Mouse (Mus musculus) left cerebral cortex, postnatal 25 days (tissue): ENCODE measurements around the gene Grin2d. TPM values are rescaled to one million over a fixed set of nuclear protein-coding genes. Genes with fewer than 3 reads are reported as not detected.

ENCODE experiments used
- DNase-seq, 2 experiments: peaks; one replicate each; pipeline ENCODE4 v3.0.0; 2022; ENCODE audit warnings: low spot score in 2 of 2, mixed read lengths in 1 of 2
- intact Hi-C: fragments of 180-260 bp; cut with DNase I; formaldehyde crosslinking; loops from one replicate; pipeline ENCODE4 v1.15.1; 2025
- total RNA-seq, 2 experiments: library from RNA; stranded (reverse); gene quantifications; 2 replicates each; pipeline ENCODE4 v1.2.3; 2021

Gene Grin2d
- total RNA-seq, 2 experiments from 2014 or later: 10.9 TPM

DNA sequence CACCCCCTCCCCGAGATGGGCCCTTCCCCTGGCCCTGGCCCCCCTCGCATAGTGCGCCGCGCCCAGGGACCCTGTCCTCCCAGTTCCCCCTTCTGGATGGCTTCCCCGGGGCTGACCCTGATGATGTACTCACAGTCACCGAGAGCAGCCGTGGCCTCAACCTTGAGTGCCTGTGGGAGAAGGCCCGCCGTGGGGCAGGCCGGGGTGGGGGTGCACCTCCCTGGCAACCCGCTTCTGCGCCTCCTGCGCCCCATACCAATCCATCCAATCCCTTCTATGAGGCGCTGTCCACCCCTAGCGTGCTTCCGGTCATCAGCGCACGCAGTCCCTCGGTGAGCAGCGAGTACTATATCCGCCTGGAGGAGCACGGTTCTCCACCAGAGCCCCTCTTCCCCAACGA, 84.9 kb downstream of the Grin2d start:
- intact Hi-C loops: no loop called here
- DNase-seq: no peak

DNA sequence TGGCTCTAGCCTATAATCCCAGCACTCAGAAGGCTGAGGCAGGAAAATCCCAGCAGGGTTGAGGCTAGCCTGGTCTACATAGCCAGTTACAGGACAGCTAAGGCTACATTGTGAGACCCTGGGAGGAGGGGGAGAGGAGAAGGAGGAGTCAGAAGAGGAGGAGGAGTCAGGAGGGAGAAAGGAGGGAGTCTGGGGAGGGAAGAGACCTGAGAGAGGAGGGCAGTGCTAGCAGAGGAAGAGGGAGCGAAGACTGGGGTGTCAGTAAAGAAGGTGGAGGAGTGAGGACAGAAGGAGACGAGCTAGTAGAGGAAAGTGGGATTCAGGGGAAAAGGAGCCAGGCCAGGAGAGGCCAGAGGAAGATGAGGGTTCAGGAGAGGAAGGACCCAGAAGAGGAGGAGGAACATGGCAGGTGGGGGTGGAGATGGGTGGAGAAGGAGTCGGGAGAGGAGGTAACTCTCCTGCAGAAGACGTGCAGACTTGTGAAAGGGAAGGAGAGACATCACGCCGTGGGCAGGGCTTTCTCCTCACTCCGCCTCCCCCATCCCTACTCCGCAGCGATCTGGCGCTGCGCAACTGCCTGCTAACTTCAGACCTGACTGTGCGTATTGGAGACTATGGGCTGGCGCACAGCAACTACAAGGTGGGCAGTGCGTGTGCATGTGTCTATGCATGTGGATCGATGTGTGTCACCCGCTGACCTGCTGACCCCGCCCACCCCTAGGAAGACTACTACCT, 86.3 kb downstream of the Grin2d start:
- no peak for DNase-seq
- intact Hi-C loops: no loop called here

GRCm38 (mm10) chr7:45790721-45791120, 87.5 kb downstream of the Grin2d start:
- intact Hi-C loops: no loop called here
- no peak for DNase-seq

GRCm38 (mm10) chr7:45787642-45788041, 90.5 kb downstream of the Grin2d start:
- intact Hi-C loops: no loop called here
- no peak for DNase-seq

DNA sequence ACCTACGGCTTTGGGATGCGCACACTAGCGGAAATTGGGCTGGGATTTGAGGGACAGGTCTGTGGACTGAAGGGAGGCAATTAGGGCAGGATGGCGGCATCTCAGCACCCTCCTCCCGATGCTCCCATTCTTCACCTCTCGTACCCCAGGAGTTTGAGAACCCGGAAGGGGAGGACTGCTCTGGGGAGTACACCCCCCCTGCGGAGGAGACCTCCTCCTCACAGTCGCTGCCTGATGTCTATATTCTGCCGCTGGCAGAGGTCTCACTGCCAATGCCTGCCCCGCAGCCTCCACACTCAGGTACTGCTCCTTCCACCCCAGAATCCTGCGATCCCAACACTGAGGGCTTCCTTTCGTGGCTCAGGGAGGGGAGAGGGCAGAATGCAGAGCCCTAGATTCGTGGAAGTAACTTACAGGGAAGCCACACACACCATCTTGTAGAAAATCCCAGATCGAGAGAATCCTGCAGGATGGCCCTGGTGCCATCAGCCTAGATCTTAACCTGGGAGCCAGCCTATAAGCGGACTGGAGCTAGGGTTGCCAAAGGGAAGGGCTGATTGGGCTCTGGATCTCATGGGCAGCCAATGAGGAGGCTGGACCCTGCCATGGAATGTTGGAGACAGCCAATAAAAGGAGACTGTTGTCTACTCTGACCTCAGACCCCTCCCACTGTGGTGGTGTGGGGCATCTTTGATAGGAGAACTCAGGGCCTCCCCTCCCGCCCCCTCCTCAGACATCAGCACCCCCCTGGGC, 91.3 kb downstream of the Grin2d start:
- peak in 1 of 2 experiments; percentile 81 for DNase-seq
- intact Hi-C loops: no loop called here

DNA sequence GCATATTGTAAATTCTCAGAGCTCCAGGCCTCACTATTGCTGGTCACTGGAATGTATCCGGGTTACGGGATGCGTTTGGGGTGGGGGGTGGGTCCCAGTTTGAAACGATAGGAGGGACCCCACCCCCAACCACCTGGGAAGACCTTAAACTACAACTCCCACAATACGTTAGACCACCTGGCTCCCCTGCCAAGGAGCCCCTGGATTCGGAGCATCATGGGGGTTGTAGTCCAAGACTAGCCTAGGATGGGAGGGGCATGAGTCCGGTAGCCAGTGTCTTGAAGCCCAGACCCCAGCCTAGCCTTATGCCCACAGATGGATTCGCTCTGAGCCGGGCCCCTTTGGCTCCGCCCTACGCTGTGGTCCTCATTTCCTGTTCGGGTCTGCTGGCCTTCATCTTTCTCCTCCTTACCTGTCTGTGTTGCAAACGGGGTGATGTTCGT, 92.0 kb downstream of the Grin2d start:
- DNase-seq: no peak

DNA sequence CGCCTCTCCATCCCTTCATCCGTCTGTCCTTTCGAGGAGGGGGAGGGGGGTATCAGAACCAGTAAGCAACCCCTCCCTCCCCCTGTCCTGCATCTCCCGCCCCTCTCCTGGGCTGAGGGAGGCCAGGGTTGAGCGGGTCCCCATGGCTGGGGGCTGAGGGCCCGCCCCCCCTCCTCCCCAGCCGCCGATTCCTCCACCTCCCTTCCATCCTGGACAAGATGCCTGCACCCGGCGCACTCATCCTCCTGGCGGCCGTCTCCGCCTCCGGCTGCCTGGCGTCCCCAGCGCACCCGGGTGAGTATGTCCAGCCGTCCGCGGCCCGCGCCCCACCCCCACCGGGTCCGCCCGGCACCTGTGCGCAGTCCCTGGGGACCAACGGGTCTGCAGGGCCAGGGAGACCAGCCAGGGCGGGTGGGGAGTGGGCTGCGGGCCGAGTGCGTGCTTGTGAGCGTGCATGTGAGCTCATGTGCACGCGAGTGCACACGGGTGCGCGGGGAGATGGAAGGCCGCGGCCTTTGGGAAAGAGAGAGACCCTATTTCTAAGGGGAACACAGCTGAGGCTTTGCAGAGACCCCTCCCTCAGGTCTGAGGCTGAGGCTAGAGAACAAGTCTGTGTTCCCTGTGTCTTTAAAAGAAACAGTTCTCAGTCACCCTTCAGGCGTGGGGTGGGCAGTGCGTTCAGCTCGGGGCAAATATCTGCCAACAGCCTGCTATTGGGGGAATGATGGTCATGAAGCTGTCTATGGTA, 92.6 kb downstream of the Grin2d start:
- no peak for DNase-seq
- intact Hi-C loops: loop anchor here (1.0 to 2.0 kb wide), 2 partner anchors 15 to 43 kb away; no protein-coding TSS in a partner anchor

More for the DNA sequence above, 92.0 kb downstream of the Grin2d start:
- intact Hi-C loops: no loop called here

DNA sequence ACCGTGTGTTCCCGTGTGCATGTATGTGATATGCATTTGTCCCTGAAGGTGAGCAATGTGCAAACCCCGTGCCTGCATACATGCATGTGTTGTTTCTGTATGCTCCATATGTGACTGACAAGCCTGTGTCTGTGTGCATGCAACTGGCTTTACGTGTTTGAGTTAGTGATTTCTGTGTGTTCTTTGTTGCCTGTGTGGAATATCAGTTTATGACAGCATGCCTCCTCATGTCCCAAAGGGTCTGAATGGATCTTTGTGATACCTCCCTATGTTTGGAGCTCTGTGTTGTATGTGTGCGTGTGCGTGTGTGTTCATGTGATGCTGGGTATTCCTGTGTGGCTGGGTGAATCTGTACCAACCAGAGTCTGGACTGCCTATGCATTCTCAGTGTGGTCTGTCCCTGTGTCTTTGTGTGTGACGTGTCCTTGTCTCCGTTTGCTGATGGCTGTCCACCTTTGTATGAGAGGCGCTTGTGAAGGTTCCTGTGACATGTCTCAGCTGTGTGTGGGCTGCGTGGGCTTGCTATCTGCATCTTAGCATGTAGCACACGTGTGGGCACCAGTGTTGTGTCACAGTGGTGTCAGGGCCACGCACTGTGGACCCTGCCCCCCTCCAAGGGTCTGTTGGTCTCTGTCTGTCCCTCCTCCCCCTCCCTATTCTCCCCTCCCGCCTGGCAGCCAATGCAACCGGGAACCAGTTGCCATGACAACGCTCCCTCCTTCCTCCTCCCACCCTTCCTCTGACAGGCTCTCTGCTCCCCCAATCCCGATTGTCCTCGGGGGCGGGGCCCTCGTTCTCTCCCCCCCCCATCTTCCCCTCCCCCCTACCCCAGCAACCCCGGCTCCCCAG, 93.4 kb downstream of the Grin2d start, which contains the start of gene Sult2b1:
TSS of gene Sult2b1 (minus strand) at position 146 of the 849 bp plus-strand sequence.
- DNase-seq: peak; percentile 96 to 97

DNA sequence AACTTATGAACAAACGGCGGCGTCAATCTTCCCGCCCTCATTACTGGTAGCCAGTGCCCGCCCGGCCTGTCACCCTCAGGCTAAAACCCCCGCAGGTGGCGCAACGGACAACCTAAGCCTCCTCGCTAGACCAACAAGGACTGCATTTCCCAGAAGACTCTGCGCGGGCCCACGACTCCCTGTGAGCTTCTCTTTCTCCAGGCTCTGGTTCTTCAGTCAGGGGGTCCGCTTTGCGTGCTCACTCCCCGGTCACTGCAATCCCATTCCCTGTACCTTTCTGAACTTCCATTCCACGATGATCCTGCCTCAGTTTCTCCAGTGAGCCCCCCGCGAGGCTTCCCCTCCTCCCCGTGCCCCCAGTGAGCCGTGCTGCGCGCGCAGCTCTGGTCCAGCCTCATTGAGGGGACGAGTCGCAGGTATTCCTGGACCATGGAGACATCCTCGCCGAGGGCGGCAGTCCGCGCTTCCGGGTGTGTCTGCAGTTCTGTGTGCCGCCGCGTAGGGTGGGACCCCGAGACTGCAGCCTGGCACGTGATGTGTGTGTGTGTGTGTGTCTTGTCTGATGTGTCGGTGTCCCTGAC, 94.6 kb downstream of the Grin2d start, which contains the start of gene Lmtk3:
TSS of gene Lmtk3 (plus strand) at position 228 of the 581 bp plus-strand sequence.
- DNase-seq: peak; percentile 84 to 89
- intact Hi-C loops: loop anchor here (2.0 kb wide), 1 partner anchor 17 kb away; no protein-coding TSS in a partner anchor

More for the DNA sequence above, 93.4 kb downstream of the Grin2d start, which contains the start of gene Sult2b1:
- intact Hi-C loops: loop anchor here (1.0 to 2.0 kb wide), 2 partner anchors 16 to 42 kb away; no protein-coding TSS in a partner anchor

DNA sequence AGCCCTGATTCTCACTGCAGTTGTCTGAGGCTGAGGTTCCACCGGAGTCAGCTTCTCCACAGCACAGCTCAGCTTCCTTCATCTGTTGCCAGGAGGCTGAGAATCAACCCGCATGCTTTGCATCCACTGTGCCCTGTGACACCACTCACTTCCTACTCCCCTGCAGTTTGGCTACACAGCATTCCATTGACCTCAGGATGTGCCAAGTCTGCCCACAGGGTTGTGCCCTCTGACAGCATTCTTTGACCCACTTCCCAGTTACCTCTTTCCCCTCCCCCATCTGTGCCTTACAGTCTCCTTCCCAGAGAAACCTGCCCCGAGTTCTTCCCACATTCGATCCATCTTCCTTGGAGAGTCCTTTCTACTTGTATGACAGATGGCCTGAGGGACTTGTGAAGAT, 95.9 kb downstream of the Grin2d start:
- intact Hi-C loops: no loop called here

More for the DNA sequence above, 95.9 kb downstream of the Grin2d start:
- DNase-seq: no peak

Other genes starting within 250 kb of the Grin2d start
- gene Mamstr, start 238.4 kb downstream of the Grin2d start, total RNA-seq: 1 to 10 TPM; 2.4 to 3.6 TPM
- under 1 TPM in 1 of 2 experiments, not detected in 1; 0.21 TPM for gene Fut2, start 212.0 kb downstream of the Grin2d start, total RNA-seq
- 1 to 10 TPM; 3.4 to 3.5 TPM for gene Ntn5, start 194.4 kb downstream of the Grin2d start, total RNA-seq
- under 1 TPM; 0.37 to 0.48 TPM for gene Sec1, start 184.0 kb downstream of the Grin2d start, total RNA-seq
- gene Car11, start 178.5 kb downstream of the Grin2d start, total RNA-seq: 100 to 1,000 TPM; 184 to 223 TPM
- 100 to 1,000 TPM in 1 of 2 experiments, 10 to 100 TPM in 1; 66.2 to 147 TPM for gene Dbp, start 173.3 kb downstream of the Grin2d start, total RNA-seq
- gene Rpl18, start 162.9 kb downstream of the Grin2d start, total RNA-seq: 100 to 1,000 TPM; 315 to 323 TPM
- 10 to 100 TPM; 29.7 to 29.8 TPM for gene Sphk2, start 160.4 kb downstream of the Grin2d start, total RNA-seq
- under 1 TPM; 0.11 to 0.23 TPM for gene Fam83e, start 157.2 kb downstream of the Grin2d start, total RNA-seq
- gene Spaca4, start 152.6 kb downstream of the Grin2d start, total RNA-seq: not detected
- 100 to 1,000 TPM; 220 to 235 TPM for gene Lmtk3, start 94.6 kb downstream of the Grin2d start, total RNA-seq
- 10 to 100 TPM in 1 of 2 experiments, 1 to 10 TPM in 1; 8.6 to 12.4 TPM for gene Sult2b1, start 93.7 kb downstream of the Grin2d start, total RNA-seq
- gene Cyth2, start 63.8 kb downstream of the Grin2d start, total RNA-seq: 100 to 1,000 TPM; 204 to 210 TPM
- gene Kcnj14, start 53.6 kb downstream of the Grin2d start, total RNA-seq: 1 to 10 TPM; 2.6 to 2.7 TPM
- gene Grwd1, start 47.4 kb downstream of the Grin2d start, total RNA-seq: 10 to 100 TPM; 21.0 to 23.2 TPM
- 10 to 100 TPM; 81.2 to 84.0 TPM for gene Kdelr1, start 5.6 kb downstream of the Grin2d start, total RNA-seq
- not detected for gene Syngr4, start 18.3 kb upstream of the Grin2d start, total RNA-seq
- 10 to 100 TPM; 17.6 to 20.1 TPM for gene Tmem143, start 18.6 kb upstream of the Grin2d start, total RNA-seq
- 1 to 10 TPM; 6.6 to 7.2 TPM for gene Emp3, start 43.0 kb upstream of the Grin2d start, total RNA-seq
- gene Ccdc114, start 45.7 kb upstream of the Grin2d start, total RNA-seq: 1 to 10 TPM; 1.6 to 2.9 TPM
- gene Abcc6, start 151.9 kb upstream of the Grin2d start, total RNA-seq: 1 to 10 TPM; 2.6 to 3.1 TPM
- 100 to 1,000 TPM; 107 to 108 TPM for gene Nomo1, start 155.3 kb upstream of the Grin2d start, total RNA-seq
- gene Kcnj11, start 222.4 kb upstream of the Grin2d start, total RNA-seq: 10 to 100 TPM; 32.4 to 36.1 TPM